Mouse (Mus musculus): ENCODE measurements around the gene Mlxip. TPM values are rescaled to one million over a fixed set of nuclear protein-coding genes. Genes with fewer than 3 reads are reported as not detected.
A peak's percentile ranks its signal among the peaks of the same experiment; 100 is the strongest.

The Mlxip gene
- polyA plus RNA-seq, 1 experiment from 2014 or later = 17.3 TPM

GRCm38 (mm10) chr5:123412193-123412592, 17.6 kb downstream of the Mlxip start:
- no peaks in the 10 kb centered on the region for H3K9me3 ChIP-seq (replicated peaks; ENCODE audit: control insufficient read depth, low read length)
- no peak overlapping the region for H3K4me3 ChIP-seq (replicated peaks; ENCODE audit: low read length)
- peaks cover 13% of the 10 kb centered on the region for H3K36me3 ChIP-seq (ENCODE audit: control insufficient read depth, insufficient read depth, low read length)
- ATAC-seq (ENCODE audit: insufficient read depth, low FRiP score) = no peak
- H3K27me3 ChIP-seq (ENCODE audit: control insufficient read depth, insufficient read depth, low read length) = no peaks in the 10 kb centered on the region
- H3K9ac ChIP-seq (ENCODE audit: low read length) = no peak overlapping the region
- H3K27ac ChIP-seq (ENCODE audit: low read length) = no peak overlapping the region
- no peak overlapping the region for H3K4me2 ChIP-seq (ENCODE audit: low read depth, low read length)
- 59% methylated on average over 4 of the region's 4 CpGs for WGBS
- peaks cover 12% of the 10 kb centered on the region; the same call in 1 of the 2 replicates for H3K4me1 ChIP-seq (ENCODE audit: control insufficient read depth, insufficient read depth, low read length)

GRCm38 (mm10) chr5:123413866-123414363, 19.3 kb downstream of the Mlxip start:
- Histone ChIP-seq H3K27ac (ENCODE audit: low read length) (no peak overlapping the region), H3K9ac (ENCODE audit: low read length) (no peak overlapping the region), H3K9me3 (replicated peaks; ENCODE audit: control insufficient read depth, low read length) (no peaks in the 10 kb centered on the region), H3K4me1 (ENCODE audit: control insufficient read depth, insufficient read depth, low read length) (peaks cover 12% of the 10 kb centered on the region; the same call in 1 of the 2 replicates), H3K36me3 (ENCODE audit: control insufficient read depth, insufficient read depth, low read length) (peaks cover 13% of the 10 kb centered on the region), H3K4me2 (ENCODE audit: low read depth, low read length) (no peak overlapping the region), H3K4me3 (replicated peaks; ENCODE audit: low read length) (no peak overlapping the region), H3K27me3 (ENCODE audit: control insufficient read depth, insufficient read depth, low read length) (no peaks in the 10 kb centered on the region)
- 72% methylated on average over 2 of the region's 2 CpGs for WGBS
- ATAC-seq (ENCODE audit: insufficient read depth, low FRiP score) = no peak

DNA sequence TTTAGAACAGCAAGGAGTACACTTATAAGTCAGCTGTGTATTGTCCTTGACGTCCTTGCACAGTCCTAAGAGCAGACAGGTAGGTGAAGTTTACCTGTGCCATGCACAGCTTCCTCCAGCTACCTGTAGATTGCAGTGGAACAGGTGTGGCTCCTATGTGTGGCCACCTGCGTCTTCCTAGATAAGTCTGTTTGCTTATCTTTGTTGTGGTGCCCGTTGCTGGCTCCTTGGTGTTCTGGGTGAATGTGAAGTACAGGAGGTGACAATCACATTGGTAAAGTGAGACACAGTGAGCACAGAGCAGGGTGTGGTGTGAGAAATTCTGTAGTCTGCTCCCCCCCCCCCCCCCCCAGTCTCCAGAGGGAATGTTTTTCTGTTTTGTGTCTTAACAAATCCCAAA, 21.6 kb downstream of the Mlxip start:
- H3K27ac ChIP-seq (ENCODE audit: low read length) = peak overlapping the region; percentile 32; the same call in 1 of the 2 replicates
- no peak overlapping the region for H3K4me2 ChIP-seq (ENCODE audit: low read depth, low read length)
- 59% methylated on average over 3 of the region's 3 CpGs for WGBS

DNA sequence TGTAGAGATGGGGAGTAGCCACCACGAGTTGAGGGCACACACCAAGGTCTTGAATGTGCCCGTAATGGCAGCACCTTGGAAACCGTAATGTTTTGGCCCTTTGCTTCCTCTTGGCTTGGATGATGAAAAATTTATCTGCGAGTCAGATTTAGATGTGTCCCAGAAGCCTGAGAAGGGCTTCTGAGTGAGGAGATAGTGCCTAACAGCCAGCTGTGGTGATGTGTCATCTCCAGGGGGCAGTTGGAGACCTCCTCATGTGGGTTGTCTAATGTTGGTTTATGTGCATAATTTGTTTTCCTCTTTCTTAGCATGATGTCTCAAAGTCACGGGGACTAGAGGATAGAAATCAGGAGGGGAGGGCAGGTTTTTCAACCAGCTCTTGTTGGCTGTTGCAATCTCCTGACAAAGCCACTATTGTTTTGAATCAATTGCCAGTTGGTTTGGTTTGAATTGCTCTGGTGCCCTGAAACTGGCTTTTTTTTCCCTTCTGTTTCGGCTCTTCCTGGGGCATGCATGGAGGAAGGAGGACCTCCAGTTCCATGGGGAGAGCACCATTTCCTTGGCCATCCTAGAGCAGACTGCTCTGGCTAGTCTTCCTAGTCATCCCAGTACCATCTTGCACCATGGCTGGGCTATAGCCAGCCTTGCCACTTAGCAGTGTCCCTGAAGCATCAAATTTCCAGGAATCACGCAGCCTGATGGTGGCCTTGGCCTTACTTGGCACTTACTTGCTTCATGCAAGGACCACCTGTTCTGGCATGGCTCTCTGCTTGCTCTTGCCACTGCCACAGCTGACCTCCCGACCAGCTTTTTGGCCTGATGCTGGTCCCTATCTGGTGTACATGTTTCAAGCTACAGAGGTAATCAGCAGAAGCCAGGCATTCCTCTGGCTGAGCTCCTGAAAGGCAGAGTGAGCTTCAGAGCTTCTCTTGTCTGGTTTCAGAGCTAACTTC, 22.2 kb downstream of the Mlxip start:
- ATAC-seq (ENCODE audit: insufficient read depth, low FRiP score) = peak; percentile 5; the same call in 1 of the 2 replicates
- Histone ChIP-seq H3K4me2 (ENCODE audit: low read depth, low read length) (no peak overlapping the region), H3K9me3 (replicated peaks; ENCODE audit: control insufficient read depth, low read length) (no peaks in the 10 kb centered on the region), H3K9ac (ENCODE audit: low read length) (no peak overlapping the region), H3K36me3 (ENCODE audit: control insufficient read depth, insufficient read depth, low read length) (no peaks in the 10 kb centered on the region), H3K4me3 (replicated peaks; ENCODE audit: low read length) (no peak overlapping the region), H3K27ac (ENCODE audit: low read length) (peak overlapping the region; percentile 25; the same call in 1 of the 2 replicates), H3K27me3 (ENCODE audit: control insufficient read depth, insufficient read depth, low read length) (no peaks in the 10 kb centered on the region), H3K4me1 (ENCODE audit: control insufficient read depth, insufficient read depth, low read length) (peaks cover 16% of the 10 kb centered on the region; the same call in 1 of the 2 replicates)
- 64% methylated on average over 8 of the region's 8 CpGs for WGBS

More for the DNA sequence above, 21.6 kb downstream of the Mlxip start:
- Histone ChIP-seq H3K9me3 (replicated peaks; ENCODE audit: control insufficient read depth, low read length) (no peaks in the 10 kb centered on the region), H3K27me3 (ENCODE audit: control insufficient read depth, insufficient read depth, low read length) (no peaks in the 10 kb centered on the region), H3K36me3 (ENCODE audit: control insufficient read depth, insufficient read depth, low read length) (peaks cover 1% of the 10 kb centered on the region; the same call in 1 of the 2 replicates), H3K9ac (ENCODE audit: low read length) (no peak overlapping the region), H3K4me1 (ENCODE audit: control insufficient read depth, insufficient read depth, low read length) (peaks cover 16% of the 10 kb centered on the region; the same call in 1 of the 2 replicates), H3K4me3 (replicated peaks; ENCODE audit: low read length) (no peak overlapping the region)
- ATAC-seq (ENCODE audit: insufficient read depth, low FRiP score) = peak; percentile 82

DNA sequence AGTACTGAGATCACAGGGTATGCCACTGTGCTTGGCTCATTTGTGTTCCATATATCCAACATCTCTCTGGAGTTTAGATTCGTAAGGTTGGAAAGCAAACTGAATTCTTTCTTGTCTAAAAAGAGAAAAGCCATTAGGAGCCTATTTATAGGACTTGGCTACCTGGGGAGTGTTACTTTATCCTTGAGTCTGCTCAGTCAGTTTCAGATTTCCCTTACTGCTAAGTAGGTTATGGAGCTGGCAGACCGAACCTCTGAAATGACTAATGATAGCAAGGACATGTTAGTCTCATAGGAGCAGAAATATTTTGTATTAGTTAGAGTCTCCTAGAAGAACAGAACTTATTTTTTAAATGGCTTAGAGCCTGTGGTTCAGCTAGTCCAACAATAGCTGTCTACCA, 29.3 kb downstream of the Mlxip start:
- no peaks in the 10 kb centered on the region for H3K27me3 ChIP-seq (ENCODE audit: control insufficient read depth, insufficient read depth, low read length)
- H3K27ac ChIP-seq (ENCODE audit: low read length) = no peak overlapping the region; the same call in 1 of the 2 replicates
- 43% methylated on average over 2 of the region's 2 CpGs for WGBS
- H3K36me3 ChIP-seq (ENCODE audit: control insufficient read depth, insufficient read depth, low read length) = no peaks in the 10 kb centered on the region
- no peak overlapping the region for H3K9ac ChIP-seq (ENCODE audit: low read length)
- H3K4me1 ChIP-seq (ENCODE audit: control insufficient read depth, insufficient read depth, low read length) = 0 out of 2 replicates have a peak, but pooled peaks cover 4% of the 10 kb centered on the region
- no peaks in the 10 kb centered on the region for H3K9me3 ChIP-seq (replicated peaks; ENCODE audit: control insufficient read depth, low read length)
- peak; percentile 37; the same call in 1 of the 2 replicates for ATAC-seq (ENCODE audit: insufficient read depth, low FRiP score)
- no peak overlapping the region for H3K4me3 ChIP-seq (replicated peaks; ENCODE audit: low read length)
- H3K4me2 ChIP-seq (ENCODE audit: low read depth, low read length) = no peak overlapping the region

- Histone ChIP-seq H3K4me1 (ENCODE audit: control insufficient read depth, insufficient read depth, low read length) (peaks cover 14% of the 10 kb centered on the region), H3K36me3 (ENCODE audit: control insufficient read depth, insufficient read depth, low read length) (no peaks in the 10 kb centered on the region), H3K4me3 (replicated peaks; ENCODE audit: low read length) (no peak overlapping the region), H3K27me3 (ENCODE audit: control insufficient read depth, insufficient read depth, low read length) (no peaks in the 10 kb centered on the region), H3K9ac (ENCODE audit: low read length) (no peak overlapping the region), H3K27ac (ENCODE audit: low read length) (no peak overlapping the region), H3K4me2 (ENCODE audit: low read depth, low read length) (no peak overlapping the region), H3K9me3 (replicated peaks; ENCODE audit: control insufficient read depth, low read length) (no peaks in the 10 kb centered on the region)
- ATAC-seq (ENCODE audit: insufficient read depth, low FRiP score) = no peak
- 82% methylated on average over 1 of the region's 1 CpGs for WGBS
These were observed 33.0 kb downstream of the Mlxip start for GRCm38 (mm10) chr5:123427556-123427955.

DNA sequence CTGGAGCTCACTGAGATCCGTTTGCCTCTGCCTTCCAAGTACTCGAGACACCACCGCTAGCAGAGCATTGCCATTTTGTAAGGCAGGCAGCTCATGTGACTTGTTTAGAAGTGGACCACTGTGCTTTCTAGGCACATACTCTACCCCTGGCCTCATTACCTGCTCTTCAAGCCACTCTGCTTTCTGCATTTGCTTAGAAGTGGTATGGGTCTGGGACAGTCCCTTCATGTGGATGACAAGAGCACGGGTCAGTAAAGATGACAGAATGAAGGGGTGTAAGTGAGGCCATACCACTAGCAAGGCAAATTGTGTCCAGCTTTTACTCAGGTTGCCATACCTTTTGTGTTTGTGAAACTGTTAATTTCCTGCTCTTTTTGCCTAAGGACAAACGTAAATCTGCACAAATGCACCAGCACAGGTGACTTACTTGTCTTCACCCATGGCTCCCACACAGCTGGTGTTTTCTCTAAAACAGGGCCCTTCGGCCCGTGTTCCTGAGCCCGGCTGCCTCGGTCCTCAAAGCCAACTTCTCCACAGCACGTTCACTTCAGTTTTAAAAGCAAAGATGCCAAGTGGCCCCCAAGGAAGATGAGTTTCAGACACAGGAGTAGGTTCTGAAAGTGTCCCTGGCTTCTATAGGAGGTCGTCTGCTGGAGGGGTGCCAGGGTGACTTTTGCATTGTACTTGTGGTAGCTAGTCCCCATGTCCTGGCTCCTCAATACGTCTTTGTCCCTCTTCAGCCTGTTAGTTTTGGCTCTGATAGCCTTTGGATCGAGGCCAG, 37.1 kb downstream of the Mlxip start:
- Histone ChIP-seq H3K4me3 (replicated peaks; ENCODE audit: low read length) (no peak overlapping the region), H3K36me3 (ENCODE audit: control insufficient read depth, insufficient read depth, low read length) (no peaks in the 10 kb centered on the region), H3K4me2 (ENCODE audit: low read depth, low read length) (no peak overlapping the region), H3K9ac (ENCODE audit: low read length) (no peak overlapping the region), H3K27me3 (ENCODE audit: control insufficient read depth, insufficient read depth, low read length) (no peaks in the 10 kb centered on the region), H3K9me3 (replicated peaks; ENCODE audit: control insufficient read depth, low read length) (no peaks in the 10 kb centered on the region), H3K27ac (ENCODE audit: low read length) (peak overlapping the region; percentile 51), H3K4me1 (ENCODE audit: control insufficient read depth, insufficient read depth, low read length) (peaks cover 24% of the 10 kb centered on the region)
- 73% methylated on average over 13 of the region's 13 CpGs for WGBS
- ATAC-seq (ENCODE audit: insufficient read depth, low FRiP score) = no peak

DNA sequence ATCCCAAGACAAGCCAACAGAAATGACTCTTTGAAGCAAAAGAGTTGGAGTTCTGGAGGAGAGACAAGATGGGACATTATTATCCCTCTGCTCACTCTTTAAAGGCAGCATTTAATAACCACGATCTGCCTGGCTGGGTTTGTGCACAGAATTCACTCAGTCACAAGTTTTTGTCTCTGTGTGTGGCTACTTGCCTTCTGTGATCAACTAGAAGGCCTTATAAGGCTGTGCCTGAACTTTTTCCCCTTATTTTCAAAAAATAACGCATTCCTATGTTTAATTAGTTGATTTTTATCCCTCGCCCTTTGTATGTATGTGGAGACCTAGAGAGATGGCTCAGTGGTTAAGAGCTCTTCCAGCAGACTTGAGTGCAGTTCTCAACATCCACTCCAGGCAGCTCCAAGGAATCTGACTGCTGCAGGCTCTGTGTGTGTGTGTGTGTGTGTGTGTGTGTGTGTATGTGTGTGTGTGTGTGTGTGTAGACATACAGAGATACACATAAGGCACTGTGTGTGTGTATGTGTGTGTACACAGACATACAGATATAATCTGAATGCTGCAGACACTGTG, 37.8 kb downstream of the Mlxip start:
- Histone ChIP-seq H3K27me3 (ENCODE audit: control insufficient read depth, insufficient read depth, low read length) (no peaks in the 10 kb centered on the region), H3K9ac (ENCODE audit: low read length) (no peak overlapping the region), H3K4me1 (ENCODE audit: control insufficient read depth, insufficient read depth, low read length) (peaks cover 24% of the 10 kb centered on the region), H3K4me3 (replicated peaks; ENCODE audit: low read length) (no peak overlapping the region), H3K9me3 (replicated peaks; ENCODE audit: control insufficient read depth, low read length) (no peaks in the 10 kb centered on the region), H3K27ac (ENCODE audit: low read length) (peak overlapping the region; percentile 51), H3K4me2 (ENCODE audit: low read depth, low read length) (no peak overlapping the region), H3K36me3 (ENCODE audit: control insufficient read depth, insufficient read depth, low read length) (no peaks in the 10 kb centered on the region)
- no peak for ATAC-seq (ENCODE audit: insufficient read depth, low FRiP score)
- WGBS = 64% methylated on average over 3 of the region's 3 CpGs

Data from stomach, embryonic 16.5 days (tissue).